Mouse (Mus musculus) kidney, postnatal 10 days (tissue): ENCODE data around the gene Aldh1l2.

ENCODE experiments used
- DNase-seq: peaks from one replicate; pipeline ENCODE4 v3.0.0; 2021; ENCODE audit warnings: mixed read lengths

Aldh1l2 gene

DNA sequence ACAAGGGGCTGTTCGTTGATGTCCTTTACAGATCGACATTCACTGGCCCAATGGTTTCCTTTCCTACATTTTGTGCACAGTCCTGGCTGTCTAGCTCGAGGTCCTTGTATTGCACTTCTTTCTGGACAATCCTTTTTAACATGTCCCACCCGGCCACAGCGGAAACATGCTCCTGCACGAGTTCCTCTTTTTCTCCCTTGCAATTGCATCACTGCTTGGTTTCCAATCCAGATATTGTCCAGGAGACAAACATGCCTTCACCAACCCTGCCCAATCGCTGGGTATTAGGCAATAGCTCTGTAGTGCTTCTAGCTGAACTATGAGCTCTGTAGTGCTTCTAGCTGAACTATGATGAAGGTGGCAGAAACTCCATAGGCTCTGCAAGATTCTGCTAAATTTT is 85.4 kb downstream of the Aldh1l2 start:
- DNase-seq = no peak
